Mouse (Mus musculus) forebrain, embryonic 14.5 days (tissue): ENCODE data around the gene Abcb6. TPM values are rescaled to one million over a fixed set of nuclear protein-coding genes. Genes with fewer than 3 reads are reported as not detected.

Experiments used
- ATAC-seq: fragments of 200-750 bp; cut with Nextera tagmentation; 2 replicates; pipeline ENCODE4 v1.8.0; 2017; ENCODE audit warnings: mild to moderate bottlenecking, moderate library complexity
- DNase-seq: peaks from one replicate; pipeline ENCODE4 v3.0.0-alpha.2; 2015; ENCODE audit warnings: low spot score
- H3K27ac ChIP-seq: fragments of 300-500 bp; sonication (generic); 2 replicates; pipeline ENCODE4 v1.5.1; 2014; ENCODE audit warnings: low read depth, mild to moderate bottlenecking, control low read depth, low read length, moderate library complexity
- H3K27me3 ChIP-seq: fragments of 300-500 bp; sonication (generic); replicated peaks from 2 replicates; pipeline ENCODE4 v1.6.1; 2014; ENCODE audit warnings: low read length, control low read depth, mixed read lengths; ENCODE audit not compliant: control insufficient read depth, insufficient read depth
- H3K36me3 ChIP-seq: fragments of 300-500 bp; sonication (generic); 2 replicates; pipeline ENCODE4 v1.6.1; 2014; ENCODE audit warnings: low read length, control low read depth; ENCODE audit not compliant: control insufficient read depth, insufficient read depth
- H3K4me1 ChIP-seq: fragments of 300-500 bp; sonication (generic); 2 replicates; pipeline ENCODE4 v1.6.1; 2014; ENCODE audit warnings: antibody characterized with exemption, low read length, control low read depth; ENCODE audit not compliant: control insufficient read depth, insufficient read depth
- H3K4me2 ChIP-seq: fragments of 300-500 bp; sonication (generic); 2 replicates; pipeline ENCODE4 v1.6.1; 2014; ENCODE audit warnings: mild to moderate bottlenecking, control low read depth, low read length
- H3K4me3 ChIP-seq: fragments of 300-500 bp; sonication (generic); 2 replicates; pipeline ENCODE4 v1.5.1; 2014; ENCODE audit warnings: low read depth, low read length, control low read depth
- H3K9ac ChIP-seq: fragments of 300-500 bp; sonication (generic); 2 replicates; pipeline ENCODE4 v1.6.1; 2014; ENCODE audit warnings: mild to moderate bottlenecking, low read length, control low read depth, moderate library complexity
- H3K9me3 ChIP-seq: fragments of 300-500 bp; sonication (generic); replicated peaks from 2 replicates; pipeline ENCODE4 v1.6.1; 2016; ENCODE audit warnings: low read length, control low read depth, mixed read lengths; ENCODE audit not compliant: control insufficient read depth
- WGBS: fragments of 180-500 bp; shearing (Covaris S2); extraction: QIAGEN DNeasy Blood & Tissue Kit; methylation state at CpG from one replicate; pipeline ENCODE4 v1.1.7; 2014; 5-methylcytosine and 5-hydroxymethylcytosine counted together
- polyA plus RNA-seq: library from polyadenylated mRNA; unstranded; fragments of >200 nt; fragmentation: Nextera tagmentation; extraction: Ambion mirVana; gene quantifications from 2 replicates; pipeline ENCODE4 v1.2.1, GENCODE M21; 2014

Gene Abcb6
- polyA plus RNA-seq, 1 experiment from 2014 or later, result 26.2 TPM

GRCm38 (mm10) chr1:75168472-75169464 is 11.4 kb downstream of the Abcb6 start, which contains the start of gene Zfand2b:
Gene Zfand2b, plus strand, starts transcription at chr1:75168646.
- H3K4me1 ChIP-seq, result 0 out of 2 replicates have a peak, but pooled peaks cover 8% of the 10 kb centered on the region
- peak within 1 kb of the TSS; percentile 68 for H3K4me2 ChIP-seq
- peak within 1 kb of the TSS; percentile 68 for H3K9ac ChIP-seq
- peak; percentile 96 for DNase-seq
- H3K9me3 ChIP-seq, result no peaks in the 10 kb centered on the region
- peaks cover 33% of the 10 kb centered on the region for H3K36me3 ChIP-seq
- WGBS, result 1% methylated on average over 59 of the region's 59 CpGs
- H3K27ac ChIP-seq, result peak within 1 kb of the TSS; percentile 82
- peak within 1 kb of the TSS; percentile 67 for H3K4me3 ChIP-seq
- H3K27me3 ChIP-seq, result no peaks in the 10 kb centered on the region
- ATAC-seq, result peak; percentile 98

GRCm38 (mm10) chr1:75168093-75168471 is 12.1 kb downstream of the Abcb6 start:
- Histone ChIP-seq H3K27ac (0 out of 2 replicates have a peak overlapping the region, but pooled peaks have one; percentile 21), H3K9me3 (no peaks in the 10 kb centered on the region), H3K36me3 (peaks cover 26% of the 10 kb centered on the region), H3K4me2 (peak overlapping the region; percentile 68), H3K4me3 (peak overlapping the region; percentile 67), H3K4me1 (0 out of 2 replicates have a peak, but pooled peaks cover 8% of the 10 kb centered on the region), H3K27me3 (no peaks in the 10 kb centered on the region), H3K9ac (peak overlapping the region; percentile 68)
- no peak for DNase-seq
- 10% methylated on average over 7 of the region's 7 CpGs for WGBS
- ATAC-seq, result peak; percentile 30

GRCm38 (mm10) chr1:75160256-75160617 is 20.0 kb downstream of the Abcb6 start:
- H3K4me3 ChIP-seq, result no peak overlapping the region
- H3K4me1 ChIP-seq, result no peaks in the 10 kb centered on the region
- no peaks in the 10 kb centered on the region for H3K36me3 ChIP-seq
- no peak overlapping the region for H3K9ac ChIP-seq
- H3K9me3 ChIP-seq, result no peaks in the 10 kb centered on the region
- H3K4me2 ChIP-seq, result no peak overlapping the region
- no peaks in the 10 kb centered on the region for H3K27me3 ChIP-seq
- DNase-seq, result no peak
- no peak overlapping the region for H3K27ac ChIP-seq
- 75% methylated on average over 4 of the region's 4 CpGs for WGBS
- ATAC-seq, result no peak

GRCm38 (mm10) chr1:75159540-75160255 is 20.5 kb downstream of the Abcb6 start:
- 67% methylated on average over 5 of the region's 5 CpGs for WGBS
- no peak overlapping the region for H3K9ac ChIP-seq

GRCm38 (mm10) chr1:75158990-75159389 is 21.2 kb downstream of the Abcb6 start:
- Histone ChIP-seq H3K4me2 (no peak overlapping the region), H3K27ac (no peak overlapping the region), H3K4me1 (no peaks in the 10 kb centered on the region), H3K36me3 (no peaks in the 10 kb centered on the region), H3K9ac (no peak overlapping the region), H3K27me3 (no peaks in the 10 kb centered on the region), H3K9me3 (no peaks in the 10 kb centered on the region), H3K4me3 (no peak overlapping the region)
- no peak for DNase-seq
- no peak for ATAC-seq

More at GRCm38 (mm10) chr1:75159540-75160255, 20.5 kb downstream of the Abcb6 start:
- Histone ChIP-seq H3K27me3 (no peaks in the 10 kb centered on the region), H3K4me2 (no peak overlapping the region), H3K4me3 (no peak overlapping the region), H3K4me1 (no peaks in the 10 kb centered on the region), H3K9me3 (no peaks in the 10 kb centered on the region), H3K27ac (no peak overlapping the region), H3K36me3 (no peaks in the 10 kb centered on the region)
- DNase-seq (no peak), ATAC-seq (no peak)

- DNase-seq (peak; percentile 4), ATAC-seq (no peak)
- Histone ChIP-seq H3K27ac (no peak overlapping the region), H3K9ac (no peak overlapping the region), H3K36me3 (no peaks in the 10 kb centered on the region), H3K4me1 (no peaks in the 10 kb centered on the region), H3K27me3 (no peaks in the 10 kb centered on the region), H3K4me2 (no peak overlapping the region), H3K9me3 (no peaks in the 10 kb centered on the region), H3K4me3 (no peak overlapping the region)
- WGBS, result 76% methylated on average over 3 of the region's 3 CpGs
These were observed 24.4 kb downstream of the Abcb6 start for GRCm38 (mm10) chr1:75155837-75156236.

GRCm38 (mm10) chr1:75148727-75149126 is 31.5 kb downstream of the Abcb6 start:
- Histone ChIP-seq H3K9me3 (no peaks in the 10 kb centered on the region), H3K4me3 (no peak overlapping the region), H3K27me3 (no peaks in the 10 kb centered on the region), H3K4me1 (peaks cover 8% of the 10 kb centered on the region), H3K36me3 (peaks cover 51% of the 10 kb centered on the region), H3K9ac (no peak overlapping the region), H3K4me2 (no peak overlapping the region), H3K27ac (no peak overlapping the region)
- no peak for ATAC-seq
- 91% methylated on average over 4 of the region's 4 CpGs for WGBS
- no peak for DNase-seq

- H3K36me3 ChIP-seq, result peaks cover 51% of the 10 kb centered on the region
- no peak overlapping the region for H3K27ac ChIP-seq
- WGBS, result 83% methylated on average over 7 of the region's 7 CpGs
- H3K4me1 ChIP-seq, result peaks cover 11% of the 10 kb centered on the region
- no peaks in the 10 kb centered on the region for H3K27me3 ChIP-seq
- DNase-seq, result no peak
- no peak overlapping the region for H3K4me3 ChIP-seq
- H3K9ac ChIP-seq, result no peak overlapping the region
- H3K9me3 ChIP-seq, result no peaks in the 10 kb centered on the region
- no peak for ATAC-seq
- H3K4me2 ChIP-seq, result no peak overlapping the region
These were observed 32.6 kb downstream of the Abcb6 start for GRCm38 (mm10) chr1:75147411-75148135.
